ENCODE assay signal across 9 mouse cellular contexts in the genomic region with DNA sequence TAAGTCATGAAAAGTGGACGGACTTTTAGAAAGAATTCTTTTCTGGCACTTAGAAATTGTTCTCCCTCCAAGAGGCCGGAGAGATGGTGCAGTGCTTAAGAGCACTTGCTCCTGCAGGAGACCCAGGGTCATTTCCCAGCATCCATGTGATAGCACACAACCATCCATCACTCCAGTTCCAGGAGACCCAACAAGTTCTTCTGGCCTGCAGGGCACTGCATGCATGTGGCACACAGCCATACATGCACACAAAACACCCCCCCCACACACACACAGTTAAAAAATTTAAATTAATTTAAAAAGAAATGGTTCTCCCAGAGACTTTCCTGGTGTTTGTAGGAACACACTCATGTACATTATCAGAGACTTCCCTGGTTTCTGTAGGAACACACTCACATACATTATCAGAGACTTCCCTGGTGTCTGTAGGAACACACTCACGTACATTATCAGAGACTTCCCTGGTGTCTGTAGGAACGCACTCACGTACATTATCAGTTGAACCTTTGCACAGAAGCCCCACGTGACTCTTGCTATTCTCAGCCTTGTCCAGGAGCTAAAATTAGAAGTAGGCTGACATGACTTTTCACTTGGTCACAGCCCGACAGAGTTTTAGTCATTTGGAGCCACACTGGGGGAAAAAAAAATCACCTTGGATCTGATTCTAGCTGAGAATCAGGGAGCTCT. TPM values are rescaled to one million over a fixed set of nuclear protein-coding genes. Genes with fewer than 3 reads are reported as not detected.
DNase-seq lines count a peak whose midpoint lies in the region; ATAC-seq and TF ChIP-seq lines count a peak whose summit lies in the region.
"Had no signal": no experiment of that assay in that cellular context is flagged by ENCODE, and none has a peak within 500 bp of the region (broad histone marks: within the 10 kb centered on the region; RNA-seq: fewer than 3 reads in every experiment).

Lrrc39 (plus strand) TSS at position 566 of the 687 bp plus-strand sequence.

- H3K9ac ChIP-seq in MEL (ENCODE audit: control insufficient read depth, low read depth, low read length, poor library complexity, severe bottlenecking): peak within 1 kb of the TSS; percentile 28; the same call in 1 of the 2 replicates
- H3K9ac ChIP-seq in liver, embryonic 13.5 days: peak within 1 kb of the TSS; percentile 72

- no peaks in the 10 kb centered on the region for H3K79me2 ChIP-seq in MEL (ENCODE audit: control insufficient read depth, insufficient read depth, low read length, poor library complexity)

- H3K27ac ChIP-seq in MEL (ENCODE audit: control insufficient read depth, low read depth, low read length): 0 out of 2 replicates have a peak within 1 kb of the TSS, but pooled peaks have one; percentile 2
- peak within 1 kb of the TSS; percentile 95 for H3K27ac ChIP-seq in liver, embryonic 13.5 days

- no peak for TF ChIP-seq CTCF in MEL (IDR thresholded peaks at IDR 0.05 in 2 of 3, conservative IDR thresholded peaks at IDR 0.05 in 1 of 3; ENCODE audit: control insufficient read depth in 1 of 3, insufficient read depth in 1 of 3, low read depth in 2 of 3, low read length in 3 of 3, poor library complexity in 1 of 3, severe bottlenecking in 1 of 3)

- H3K4me3 ChIP-seq in MEL (ENCODE audit: control insufficient read depth in 1 of 2, insufficient read depth in 1 of 2, low read depth in 2 of 2, low read length in 2 of 2): peak within 1 kb of the TSS; percentile 30 to 40
- peak within 1 kb of the TSS; percentile 64 for H3K4me3 ChIP-seq in liver, embryonic 13.5 days (replicated peaks)

- H3K36me3 ChIP-seq in MEL (ENCODE audit: control insufficient read depth in 1 of 2, insufficient read depth in 2 of 2, low read length in 2 of 2): peaks cover 0 to 9% of the 10 kb centered on the region in 2 experiments; a peak in 2 of 4 replicates
- H3K36me3 ChIP-seq in liver, embryonic 13.5 days: peaks cover 13% of the 10 kb centered on the region

- DNase-seq in MEL (ENCODE audit: low read depth, low spot score): peak; percentile 80
- peak; percentile 77 for DNase-seq in c-Kit-positive CD71-positive TER-119-negative erythroid progenitor cells, embryonic 14.5 days (ENCODE audit: low read depth)
- peak; percentile 40 to 55 for DNase-seq in heart, adult 9 months (ENCODE audit: low spot score in 2 of 2)
- DNase-seq in liver, embryonic 13.5 days: peak; percentile 80
- DNase-seq in right cerebral cortex, postnatal 25 days: no peak
- DNase-seq in cerebellum, adult 8-10 months: no peak
- DNase-seq in kidney, postnatal 36 days: no peak
- DNase-seq in kidney, adult 11 months: no peak

- ATAC-seq in liver, embryonic 13.5 days (ENCODE audit: low read depth): peak; percentile 99
- ATAC-seq: forebrain, embryonic 16.5 days had no signal

- no peaks in the 10 kb centered on the region for H3K9me3 ChIP-seq in MEL (replicated peaks; ENCODE audit: insufficient read depth, low read length)
- H3K9me3 ChIP-seq in liver, embryonic 13.5 days (replicated peaks): peaks cover 8% of the 10 kb centered on the region

- no peak for TF ChIP-seq POLR2A in MEL (IDR thresholded peaks at IDR 0.05; ENCODE audit: control insufficient read depth in 1 of 2, insufficient read depth in 1 of 2, low read depth in 1 of 2, low read length in 2 of 2, poor library complexity in 1 of 2)

- H3K4me2 ChIP-seq in liver, embryonic 13.5 days: peak within 1 kb of the TSS; percentile 72

- 23% methylated on average over 7 of the region's 7 CpGs for WGBS in liver, embryonic 13.5 days (ENCODE audit: insufficient replicate concordance)

- TF ChIP-seq EP300 in MEL (IDR thresholded peaks at IDR 0.05; ENCODE audit: low read depth in 1 of 2, low read length in 2 of 2): peak; percentile 76 to 87

- TF ChIP-seq RAD21 in MEL (IDR thresholded peaks at IDR 0.05; ENCODE audit: low read depth, low read length): no peak

- H3K27me3 ChIP-seq in MEL (ENCODE audit: control insufficient read depth in 1 of 2, insufficient read depth in 2 of 2, low read length in 2 of 2): no peaks in the 10 kb centered on the region
- no peaks in the 10 kb centered on the region for H3K27me3 ChIP-seq in liver, embryonic 13.5 days

- H3K4me1 ChIP-seq in MEL (ENCODE audit: control insufficient read depth in 1 of 2, insufficient read depth in 2 of 2, low read length in 2 of 2): peaks cover 0 to 11% of the 10 kb centered on the region in 2 experiments; a peak in 2 of 4 replicates
- H3K4me1 ChIP-seq in liver, embryonic 13.5 days (replicated peaks): peaks cover 36% of the 10 kb centered on the region

TF ChIP-seq in MEL, 35 proteins besides CTCF, POLR2A, EP300 and RAD21:
- TF ChIP-seq CHD2 (IDR thresholded peaks at IDR 0.05; ENCODE audit: low read length): no peak
- no peak for TF ChIP-seq MAZ (IDR thresholded peaks at IDR 0.05; ENCODE audit: low read depth, low read length)
- peak; percentile 54; the same call in 1 of the 2 replicates for TF ChIP-seq RCOR1 (IDR thresholded peaks at IDR 0.05; ENCODE audit: low read depth, low read length)
- peak; percentile 81 for TF ChIP-seq TAL1 (IDR thresholded peaks at IDR 0.05; ENCODE audit: low read length)
- TF ChIP-seq ZNF384 (IDR thresholded peaks at IDR 0.05; ENCODE audit: low read depth, low read length): no peak
- peak; percentile 92 for TF ChIP-seq GATA1 (IDR thresholded peaks at IDR 0.05; ENCODE audit: low read depth, low read length)
- TF ChIP-seq ZC3H11A (IDR thresholded peaks at IDR 0.05; ENCODE audit: low read depth, low read length): no peak
- no peak for TF ChIP-seq SMC3 (IDR thresholded peaks at IDR 0.05; ENCODE audit: low read depth, low read length)
- peak; percentile 98 for TF ChIP-seq USF1 (IDR thresholded peaks at IDR 0.05; ENCODE audit: low read depth, low read length)
- peak; percentile 91 for TF ChIP-seq ETS1 (IDR thresholded peaks at IDR 0.05; ENCODE audit: low read depth, low read length)
- no peak for TF ChIP-seq NELFE (IDR thresholded peaks at IDR 0.05; ENCODE audit: low read depth, low read length)
- no peak for TF ChIP-seq UBTF (IDR thresholded peaks at IDR 0.05; ENCODE audit: borderline replicate concordance, insufficient read depth, low read depth, low read length)
- TF ChIP-seq POLR2AphosphoS2 (IDR thresholded peaks at IDR 0.05; ENCODE audit: low read length): no peak
- no peak for TF ChIP-seq JUND (IDR thresholded peaks at IDR 0.05; ENCODE audit: low read depth, low read length)
- no peak for TF ChIP-seq KAT2A (conservative IDR thresholded peaks at IDR 0.05; ENCODE audit: low read depth, low read length)
- no peak for TF ChIP-seq POLR2AphosphoS5 (IDR thresholded peaks at IDR 0.05; ENCODE audit: borderline replicate concordance, low read depth, low read length)
- no peak for TF ChIP-seq TBP (IDR thresholded peaks at IDR 0.05; ENCODE audit: low read depth, low read length)
- peak; percentile 69 for TF ChIP-seq SIN3A (IDR thresholded peaks at IDR 0.05; ENCODE audit: low read length)
- TF ChIP-seq ZKSCAN1 (IDR thresholded peaks at IDR 0.05; ENCODE audit: low read depth, low read length): no peak
- peak; percentile 69 for TF ChIP-seq MXI1 (IDR thresholded peaks at IDR 0.05; ENCODE audit: low read depth, low read length)
- TF ChIP-seq MAX (IDR thresholded peaks at IDR 0.05; ENCODE audit: low read length): peak; percentile 87
- TF ChIP-seq BHLHE40 (IDR thresholded peaks at IDR 0.05; ENCODE audit: borderline replicate concordance, low read depth, low read length): peak; percentile 96
- no peak for TF ChIP-seq E2F4 (IDR thresholded peaks at IDR 0.05; ENCODE audit: borderline replicate concordance, low read depth, low read length)
- peak; percentile 87 for TF ChIP-seq TCF12 (IDR thresholded peaks at IDR 0.05; ENCODE audit: low read depth, low read length)
- 0 out of 2 replicates have a peak, but pooled peaks have one; percentile 51 for TF ChIP-seq MYC (IDR thresholded peaks at IDR 0.05; ENCODE audit: low read depth, low read length)
- peak; percentile 32; the same call in 1 of the 2 replicates for TF ChIP-seq MAFK (IDR thresholded peaks at IDR 0.05; ENCODE audit: borderline replicate concordance, low read depth, low read length)
- TF ChIP-seq MEF2A (IDR thresholded peaks at IDR 0.05; ENCODE audit: extremely low read depth, insufficient replicate concordance, low read depth, low read length, poor library complexity, severe bottlenecking): peak; percentile 98
- no peak for TF ChIP-seq ZMIZ1 (IDR thresholded peaks at IDR 0.05; ENCODE audit: low read depth, low read length)
- no peak for TF ChIP-seq GABPA (IDR thresholded peaks at IDR 0.05; ENCODE audit: low read depth, low read length)
- TF ChIP-seq HCFC1 (IDR thresholded peaks at IDR 0.05; ENCODE audit: low read depth, low read length): 0 out of 2 replicates have a peak, but pooled peaks have one; percentile 43
- TF ChIP-seq CHD1 (IDR thresholded peaks at IDR 0.05; ENCODE audit: low read depth, low read length): no peak
- no peak for TF ChIP-seq NRF1 (IDR thresholded peaks at IDR 0.05; ENCODE audit: insufficient read depth, low read depth, low read length, poor library complexity, severe bottlenecking)
- no peak for TF ChIP-seq MYB (IDR thresholded peaks at IDR 0.05; ENCODE audit: low read depth, low read length)
- TF ChIP-seq ELF1 (IDR thresholded peaks at IDR 0.05; ENCODE audit: low read depth, low read length): peak; percentile 42; the same call in 1 of the 2 replicates
- TF ChIP-seq USF2 (IDR thresholded peaks at IDR 0.05; ENCODE audit: borderline replicate concordance in 1 of 2, insufficient read depth in 1 of 2, low read depth in 1 of 2, low read length in 2 of 2): peak; percentile 67 to 89; a peak in 3 of 4 replicates
TF ChIP-seq in MEL: peak in this region for 16.

RNA-seq across cellular contexts. Expression of gene Lrrc39, which starts in this region (rescaled TPM):
- total RNA-seq in MEL (2012; rRNA removed): 0.39 and 0.65 TPM in 2 replicates
- under 1 TPM in 1 of 2 experiments, not detected in 1; 0.40 TPM for polyA plus RNA-seq in MEL (2012; ENCODE audit: insufficient read depth in 1 of 2, insufficient read length in 2 of 2, low read depth in 1 of 2, low replicate concordance in 2 of 2, missing spikeins in 1 of 2)
- polyA plus RNA-seq in liver, embryonic 13.5 days (2015; fragmentation: Nextera tagmentation; extraction: Ambion mirVana): 3.3 and 3.4 TPM in 2 replicates

Comparison
In these comparisons a context has a peak if more than half of its experiments do, and no peak if none do; other contexts are left out.
1. Peak in DNase-seq, H3K4me3 ChIP-seq, H3K27ac ChIP-seq and H3K9ac ChIP-seq in MEL; RNA of the gene not detected or under 1 TPM.
2. DNase-seq: peak in c-Kit-positive CD71-positive TER-119-negative erythroid progenitor cells, embryonic 14.5 days (single experiment), heart, adult 9 months (2 of 2) and liver, embryonic 13.5 days (single experiment); none in right cerebral cortex, postnatal 25 days (single experiment), cerebellum, adult 8-10 months (single experiment), kidney, postnatal 36 days (0 of 2) and kidney, adult 11 months (single experiment).